Mouse (Mus musculus) cortical plate, adult 2 months (tissue): Measurements from ENCODE around the gene Polr3h. TPM values are rescaled to one million over a fixed set of nuclear protein-coding genes. Genes with fewer than 3 reads are reported as not detected.

Experiments used
- H3K27ac ChIP-seq: fragments of 200-500 bp; 2 replicates; pipeline ENCODE4 v1.5.1; 2012; ENCODE audit warnings: low read length, control low read depth, inconsistent platforms; ENCODE audit not compliant: insufficient read depth
- H3K4me1 ChIP-seq: fragments of 200-500 bp; 2 replicates; pipeline ENCODE4 v1.6.1; 2011; ENCODE audit warnings: low read length; ENCODE audit not compliant: control insufficient read depth, insufficient read depth
- H3K4me3 ChIP-seq: fragments of 200-500 bp; 2 replicates; pipeline ENCODE4 v1.5.1; 2011; ENCODE audit warnings: mild to moderate bottlenecking, low read length, control low read depth; ENCODE audit not compliant: insufficient read depth
- CTCF ChIP-seq: fragments of 200-500 bp; IDR thresholded peaks from 2 replicates; pipeline ENCODE4 v1.5.1; 2011; ENCODE audit warnings: mild to moderate bottlenecking, control low read depth, low read length; ENCODE audit not compliant: insufficient read depth; ENCODE audit errors: extremely low read depth
- POLR2A ChIP-seq: fragments of 200-500 bp; IDR thresholded peaks from 2 replicates; pipeline ENCODE4 v1.6.1; 2011; ENCODE audit warnings: mild to moderate bottlenecking, low read length, control low read depth; ENCODE audit not compliant: insufficient read depth; ENCODE audit errors: extremely low read depth
- polyA plus RNA-seq: library from polyadenylated mRNA; depleted of rRNA; stranded (reverse); fragments of >200 nt; gene quantifications from 2 replicates; pipeline ENCODE4 v1.2.3, GENCODE M21; 2012

Gene Polr3h
- polyA plus RNA-seq, 1 experiment: 61.5 TPM

DNA sequence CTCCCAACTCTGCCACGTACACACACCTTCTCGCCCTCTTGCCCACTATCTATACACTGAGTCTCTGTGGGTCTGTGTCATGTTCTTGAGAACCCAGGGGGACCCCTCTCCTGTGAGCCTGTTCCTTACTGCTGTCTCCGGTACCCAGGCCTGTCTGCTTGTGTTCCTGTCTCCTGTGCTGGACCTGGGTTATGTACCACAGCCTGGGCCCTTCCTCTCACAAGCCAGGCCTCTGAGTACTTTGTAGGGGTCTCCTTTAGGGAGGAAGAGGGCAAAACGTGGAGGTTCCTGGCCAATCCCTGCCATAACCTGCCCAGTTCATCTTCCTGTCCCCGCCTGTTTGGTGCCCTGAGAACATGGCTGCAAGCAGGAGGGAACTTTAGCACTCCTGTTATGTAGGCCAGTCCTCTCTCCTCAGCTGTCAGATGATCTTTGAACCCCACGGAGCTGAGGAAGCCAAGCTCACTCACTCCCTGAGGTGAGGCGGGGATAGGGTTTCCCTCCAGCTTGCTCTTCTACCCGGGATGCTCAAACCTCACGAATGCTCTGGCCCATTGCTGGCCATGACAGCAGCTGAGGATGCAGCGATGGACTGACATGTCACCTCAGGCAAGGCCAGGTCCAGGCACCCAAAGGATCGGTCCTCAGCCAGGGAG lies 23.6 kb upstream of the Polr3h start:
- TF ChIP-seq CTCF (no peak), POLR2A (peak; percentile 24; the same call in 1 of the 2 replicates)
- Histone ChIP-seq H3K4me3 (no peak overlapping the region), H3K4me1 (no peaks in the 10 kb centered on the region), H3K27ac (no peak overlapping the region)

DNA sequence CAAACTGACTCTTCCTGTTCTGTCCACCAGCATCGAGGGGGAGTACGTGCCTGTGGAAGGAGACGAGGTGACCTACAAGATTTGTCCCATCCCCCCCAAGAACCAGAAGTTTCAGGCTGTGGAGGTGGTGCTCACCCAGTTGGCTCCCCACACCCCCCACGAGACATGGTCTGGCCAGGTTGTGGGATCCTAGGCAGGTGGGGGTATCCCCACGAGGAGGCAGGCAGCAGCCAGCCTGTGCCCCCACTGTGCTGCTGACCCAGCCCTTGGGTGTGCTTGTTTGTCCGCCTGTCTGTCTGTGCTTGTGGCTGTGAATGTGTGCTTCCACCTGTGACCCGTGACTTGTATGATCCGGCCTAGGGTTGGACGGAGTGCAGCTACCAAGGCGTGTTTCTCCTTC lies 23.0 kb upstream of the Polr3h start:
- no peaks in the 10 kb centered on the region for H3K4me1 ChIP-seq
- no peak overlapping the region for H3K4me3 ChIP-seq
- TF ChIP-seq CTCF (no peak), POLR2A (no peak)
- H3K27ac ChIP-seq: no peak overlapping the region

DNA sequence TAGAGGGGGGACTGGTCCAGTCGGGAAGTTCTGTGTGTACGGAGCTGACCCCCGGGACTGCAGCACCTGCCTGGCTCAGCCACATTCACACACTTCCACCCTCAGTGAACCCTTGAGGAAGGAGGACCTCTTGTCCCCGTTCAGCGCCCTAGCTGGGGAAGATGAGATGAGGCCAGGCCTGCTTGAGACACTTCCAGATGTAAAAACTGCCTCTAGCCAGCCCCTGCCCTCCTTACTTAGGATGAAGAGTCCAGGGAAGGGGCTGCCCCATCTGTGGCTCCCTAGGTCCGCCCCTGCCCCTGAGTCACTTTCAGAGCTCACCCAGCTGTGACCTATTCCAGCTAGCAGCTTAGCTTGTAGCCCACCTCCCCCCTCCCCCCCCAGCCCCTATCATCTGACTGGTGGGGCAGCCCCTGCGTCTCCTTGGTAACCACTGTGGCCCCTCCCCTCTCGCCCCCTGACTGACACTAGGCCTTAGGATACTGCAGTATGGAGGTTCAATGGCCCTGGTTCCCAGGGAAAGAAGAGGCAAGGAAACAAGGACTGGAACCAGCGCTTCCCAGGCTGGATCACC lies 17.2 kb upstream of the Polr3h start:
- Histone ChIP-seq H3K27ac (no peak overlapping the region), H3K4me3 (no peak overlapping the region), H3K4me1 (peaks cover 2% of the 10 kb centered on the region; the same call in 1 of the 2 replicates)
- TF ChIP-seq POLR2A: no peak
- TF ChIP-seq CTCF: no peak

DNA sequence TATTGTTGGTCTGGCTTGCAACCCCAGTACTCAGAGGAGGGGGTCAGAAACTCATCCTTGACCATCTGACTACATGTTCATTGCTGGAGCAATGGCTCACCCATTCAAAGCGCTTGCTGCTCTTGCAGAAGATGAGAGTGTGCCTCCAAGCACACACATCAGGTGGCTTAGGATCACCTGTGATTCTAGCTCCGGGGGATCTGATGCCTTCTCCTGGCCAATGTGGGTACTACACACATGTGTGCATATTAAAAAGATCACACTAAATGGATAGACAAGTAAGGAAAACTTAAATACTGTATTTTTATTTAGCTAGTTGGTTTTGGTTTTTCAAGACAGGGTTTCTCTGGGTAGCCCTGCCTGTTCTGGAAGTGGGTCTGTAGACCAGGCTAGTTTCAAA lies 15.0 kb upstream of the Polr3h start:
- Histone ChIP-seq H3K4me1 (peaks cover 3% of the 10 kb centered on the region; the same call in 1 of the 2 replicates), H3K4me3 (no peak overlapping the region), H3K27ac (no peak overlapping the region)
- no peak for TF ChIP-seq CTCF
- TF ChIP-seq POLR2A: no peak

DNA sequence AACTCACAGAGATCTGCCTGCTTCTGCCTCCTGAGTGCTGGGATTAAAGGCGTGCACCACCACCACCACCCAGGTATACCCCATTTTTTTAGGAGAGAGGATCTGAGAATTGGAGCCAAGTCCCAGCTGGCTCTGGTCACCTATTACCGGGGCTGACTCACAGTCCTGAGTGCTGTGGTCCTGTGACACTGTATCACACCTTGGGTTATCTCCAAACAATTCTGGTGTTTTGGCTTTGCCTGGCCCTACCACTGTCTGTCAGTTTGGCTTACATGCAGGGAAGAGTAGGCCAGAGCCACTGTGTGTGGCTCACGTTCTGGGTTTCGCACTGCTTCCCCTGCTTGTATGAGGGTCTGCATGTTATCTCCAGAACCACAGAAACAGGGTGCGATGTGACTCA lies 14.2 kb upstream of the Polr3h start:
- TF ChIP-seq CTCF (no peak), POLR2A (no peak)
- Histone ChIP-seq H3K4me3 (no peak overlapping the region), H3K4me1 (peaks cover 3% of the 10 kb centered on the region; the same call in 1 of the 2 replicates), H3K27ac (0 out of 2 replicates have a peak overlapping the region, but pooled peaks have one; percentile 10)

DNA sequence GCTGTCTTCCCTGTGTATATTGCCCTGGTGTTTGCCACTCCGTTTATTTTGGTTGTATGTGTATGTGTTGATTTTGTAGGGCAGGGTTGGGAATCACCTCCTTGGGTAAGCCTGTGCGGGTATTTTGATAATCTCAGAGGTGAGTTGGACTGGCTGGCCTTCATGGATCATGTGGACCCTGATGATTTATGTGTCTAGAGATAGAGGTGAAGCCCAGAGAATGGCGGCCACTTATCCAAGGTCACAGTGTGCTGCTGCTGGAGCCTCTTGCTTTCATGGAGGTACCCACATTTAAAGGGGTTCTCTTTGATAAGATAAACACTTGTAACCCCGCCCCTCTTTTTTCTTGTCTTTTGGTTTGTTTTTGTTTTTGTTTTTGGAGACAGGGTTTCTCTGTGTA lies 13.7 kb upstream of the Polr3h start:
- Histone ChIP-seq H3K4me1 (peaks cover 3% of the 10 kb centered on the region; the same call in 1 of the 2 replicates), H3K27ac (no peak overlapping the region), H3K4me3 (no peak overlapping the region)
- TF ChIP-seq POLR2A: no peak
- no peak for TF ChIP-seq CTCF

DNA sequence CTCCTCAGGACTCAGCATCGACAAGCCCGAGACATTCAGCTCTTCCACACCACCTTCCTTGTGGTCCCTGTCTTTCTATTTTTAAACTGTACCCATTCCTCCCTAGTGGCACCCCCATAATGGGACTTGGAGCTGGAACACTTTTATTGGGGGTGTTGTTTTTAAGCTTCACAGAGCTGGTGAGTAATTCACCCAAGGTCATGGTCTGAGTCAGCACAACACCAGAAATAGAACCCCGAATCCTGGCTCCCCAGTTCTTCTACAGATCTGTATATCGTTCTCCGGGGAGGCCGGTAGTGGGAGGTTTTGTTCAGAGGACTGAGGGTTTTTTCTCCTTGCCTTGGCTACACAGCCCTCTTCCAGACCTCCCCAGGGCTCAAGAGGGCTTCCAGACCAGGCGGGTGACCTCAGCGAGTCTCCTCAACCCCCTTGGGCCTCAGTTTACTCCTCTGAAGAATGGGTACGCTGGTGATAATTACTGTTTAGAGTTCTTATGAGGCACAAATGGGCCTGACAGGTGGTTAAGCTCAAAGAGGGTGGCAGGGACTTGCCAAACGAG lies 13.2 kb upstream of the Polr3h start:
- H3K4me3 ChIP-seq: no peak overlapping the region
- TF ChIP-seq CTCF (no peak), POLR2A (no peak)
- no peak overlapping the region for H3K27ac ChIP-seq

DNA sequence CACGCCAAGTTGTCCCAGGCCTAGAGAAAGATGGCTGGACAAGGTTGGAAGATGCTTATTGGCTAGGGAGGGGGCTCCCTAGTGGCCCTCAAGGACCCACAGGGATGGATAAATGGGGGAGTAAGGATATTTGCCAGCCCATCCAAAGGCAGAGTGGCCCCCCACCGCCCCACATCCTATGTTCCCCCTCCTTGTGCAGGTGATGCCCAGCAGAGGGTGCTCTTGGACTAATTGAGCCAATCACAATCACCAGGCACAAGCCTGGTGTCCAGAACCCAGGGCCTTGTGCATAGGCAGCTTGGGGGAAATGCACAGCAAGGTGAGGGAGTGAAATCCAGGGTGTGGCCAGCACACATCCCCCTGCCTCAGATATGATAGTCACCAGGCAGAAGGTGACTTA lies 12.2 kb upstream of the Polr3h start:
- H3K4me3 ChIP-seq: peak overlapping the region; percentile 79
- TF ChIP-seq POLR2A: no peak
- peak; percentile 59 for TF ChIP-seq CTCF
- no peak overlapping the region for H3K27ac ChIP-seq
- peaks cover 4% of the 10 kb centered on the region for H3K4me1 ChIP-seq

More for the DNA sequence above, 13.2 kb upstream of the Polr3h start:
- peaks cover 3% of the 10 kb centered on the region; the same call in 1 of the 2 replicates for H3K4me1 ChIP-seq

DNA sequence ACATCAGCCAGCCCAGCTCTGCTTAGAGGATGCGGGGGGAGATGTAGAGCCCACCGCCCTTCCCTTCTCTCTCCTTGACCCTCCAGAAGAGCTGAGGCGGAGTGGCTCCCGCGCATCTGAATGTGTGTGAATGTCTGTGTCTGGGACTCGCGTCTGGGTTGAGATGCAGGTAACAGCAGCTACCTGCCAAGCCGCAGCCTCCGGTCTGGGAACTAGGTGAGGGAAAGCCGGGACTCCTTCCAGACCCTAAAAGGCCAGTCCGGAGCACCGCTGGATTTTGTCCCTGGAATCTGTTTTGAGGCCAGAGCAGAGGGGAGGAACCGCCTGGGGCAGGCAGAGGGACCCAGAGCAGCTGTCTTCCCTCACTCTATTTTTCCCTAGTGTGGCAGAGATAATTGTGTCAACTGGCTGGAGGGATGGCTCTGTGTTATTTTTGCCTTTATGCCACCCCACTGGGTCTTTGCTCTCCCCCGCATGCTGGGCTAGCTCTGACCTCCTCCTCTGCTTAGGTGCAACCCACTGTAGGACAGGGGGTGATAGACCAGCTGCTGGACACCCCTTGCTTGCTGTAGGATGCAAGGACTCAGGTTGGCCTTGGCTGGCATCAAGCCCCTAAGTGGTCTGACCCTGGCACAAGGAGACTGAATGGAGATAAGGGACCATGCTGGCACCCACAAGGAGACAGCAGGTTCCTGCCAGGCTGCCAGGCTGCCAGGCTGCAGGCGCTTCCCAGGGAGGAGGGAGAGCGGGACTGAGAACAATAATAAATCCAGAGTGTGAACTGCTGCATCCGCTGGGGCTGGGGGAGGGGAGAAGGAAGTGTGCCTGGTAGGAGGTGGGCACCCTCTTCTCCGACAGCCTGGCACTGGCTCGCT lies 11.3 kb upstream of the Polr3h start:
- TF ChIP-seq CTCF (no peak), POLR2A (no peak)
- Histone ChIP-seq H3K4me3 (peak overlapping the region; percentile 79), H3K27ac (peak overlapping the region; percentile 73), H3K4me1 (peaks cover 8% of the 10 kb centered on the region)
